In genomic region chr11:31592061-31592460, GRCm38 (mm10) we compare ENCODE assay signal across 19 mouse cellular contexts.
DNase-seq lines count a peak whose midpoint lies in the region; ATAC-seq and TF ChIP-seq lines count a peak whose summit lies in the region.
"Had no signal": no experiment of that assay in that cellular context is flagged by ENCODE, and none has a peak within 500 bp of the region (broad histone marks: within the 10 kb centered on the region; RNA-seq: fewer than 3 reads in every experiment).

No protein-coding gene starts in this region.

- no peak overlapping the region for H3K4me2 ChIP-seq in heart, embryonic 16.5 days (ENCODE audit: low read depth, low read length)
- H3K4me2 ChIP-seq in limb, embryonic 12.5 days = peak overlapping the region; percentile 10; the same call in 1 of the 2 replicates
- H3K4me2 ChIP-seq in liver, embryonic 12.5 days = no peak overlapping the region
- H3K4me2 ChIP-seq: embryonic facial prominence, embryonic 15.5 days; heart, embryonic 15.5 days; hindbrain, embryonic 14.5 days; liver, embryonic 13.5 days; lung, embryonic 15.5 days had no signal

- no peaks in the 10 kb centered on the region for H3K36me3 ChIP-seq in heart, embryonic 16.5 days (ENCODE audit: control insufficient read depth, insufficient read depth)
- H3K36me3 ChIP-seq in E14TG2a.4 (ENCODE audit: insufficient read depth, low read length) (no peaks in the 10 kb centered on the region), ES-Bruce4 (ENCODE audit: control insufficient read depth, insufficient read depth, low read length, poor library complexity, severe bottlenecking) (no peaks in the 10 kb centered on the region)
- no peaks in the 10 kb centered on the region for H3K36me3 ChIP-seq in limb, embryonic 12.5 days
- H3K36me3 ChIP-seq in liver, embryonic 12.5 days = no peaks in the 10 kb centered on the region
- H3K36me3 ChIP-seq: embryonic facial prominence, embryonic 15.5 days; forebrain, embryonic 10.5 days; heart, embryonic 15.5 days; liver, embryonic 13.5 days; lung, embryonic 15.5 days had no signal

- TF ChIP-seq EP300 in ES-Bruce4 (IDR thresholded peaks at IDR 0.05; ENCODE audit: insufficient read depth, low read depth, low read length) = no peak

- H3K27ac ChIP-seq in heart, embryonic 16.5 days (ENCODE audit: low read length) = peak overlapping the region; percentile 7; the same call in 1 of the 2 replicates
- no peak overlapping the region for H3K27ac ChIP-seq in ES-Bruce4 (ENCODE audit: insufficient read depth, low read length)
- no peak overlapping the region for H3K27ac ChIP-seq in limb, embryonic 12.5 days
- H3K27ac ChIP-seq in liver, embryonic 12.5 days = no peak overlapping the region
- H3K27ac ChIP-seq: embryonic facial prominence, embryonic 15.5 days; forebrain, embryonic 10.5 days; hindbrain, embryonic 14.5 days; liver, embryonic 13.5 days had no signal

- H3K4me1 ChIP-seq in heart, embryonic 16.5 days (ENCODE audit: control insufficient read depth, insufficient read depth, low read length) = peaks cover 10% of the 10 kb centered on the region; the same call in 1 of the 2 replicates
- no peaks in the 10 kb centered on the region; the same call in 1 of the 2 replicates for H3K4me1 ChIP-seq in E14TG2a.4 (replicated peaks; ENCODE audit: low read depth, low read length)
- no peaks in the 10 kb centered on the region for H3K4me1 ChIP-seq in ES-Bruce4 (ENCODE audit: control insufficient read depth, insufficient read depth, low read length)
- peaks cover 14% of the 10 kb centered on the region for H3K4me1 ChIP-seq in limb, embryonic 12.5 days (replicated peaks)
- H3K4me1 ChIP-seq in liver, embryonic 12.5 days = no peaks in the 10 kb centered on the region
- H3K4me1 ChIP-seq: forebrain, embryonic 10.5 days; liver, embryonic 13.5 days had no signal

- no peak for TF ChIP-seq CTCF in E14TG2a.4 (conservative IDR thresholded peaks at IDR 0.05; ENCODE audit: low read length)
- no peak for TF ChIP-seq CTCF in ES-Bruce4 (IDR thresholded peaks at IDR 0.05; ENCODE audit: low read depth, low read length)

- DNase-seq in heart, postnatal 14 days = no peak
- no peak for DNase-seq in ovary, postnatal 10 days (ENCODE audit: low spot score)
- no peak for DNase-seq in cerebellum, adult 8-10 months
- DNase-seq: cerebellum, adult 9-11 months; kidney, adult 2 months; kidney, postnatal 25 days; liver, embryonic 13.5 days; midbrain, embryonic 14.5 days; thymus, postnatal 36 days had no signal

- peak; percentile 49; the same call in 1 of the 2 replicates for ATAC-seq in heart, embryonic 16.5 days (replicated peaks; ENCODE audit: extremely low read depth, insufficient read depth, low FRiP score)
- no peak for ATAC-seq in limb, embryonic 12.5 days (ENCODE audit: insufficient number of reproducible peaks, insufficient read depth, low FRiP score, low TSS enrichment, low read depth)
- no peak for ATAC-seq in liver, embryonic 12.5 days

- no peaks in the 10 kb centered on the region for H3K27me3 ChIP-seq in heart, embryonic 16.5 days (ENCODE audit: control insufficient read depth, insufficient read depth, low read length)
- 0 out of 2 replicates have a peak, but pooled peaks cover 7% of the 10 kb centered on the region for H3K27me3 ChIP-seq in E14TG2a.4 (ENCODE audit: insufficient read depth, low read length)
- no peaks in the 10 kb centered on the region for H3K27me3 ChIP-seq in ES-Bruce4 (ENCODE audit: control insufficient read depth, insufficient read depth, low read length, poor library complexity, severe bottlenecking)
- H3K27me3 ChIP-seq in limb, embryonic 12.5 days = no peaks in the 10 kb centered on the region
- H3K27me3 ChIP-seq in liver, embryonic 12.5 days (replicated peaks) = no peaks in the 10 kb centered on the region
- H3K27me3 ChIP-seq: embryonic facial prominence, embryonic 15.5 days; heart, embryonic 15.5 days; liver, embryonic 13.5 days; lung, embryonic 15.5 days had no signal

- no peak for TF ChIP-seq POLR2A in ES-Bruce4 (IDR thresholded peaks at IDR 0.05; ENCODE audit: insufficient read depth, low read length)

- H3K9ac ChIP-seq in heart, embryonic 16.5 days (ENCODE audit: low read length) = no peak overlapping the region
- no peak overlapping the region for H3K9ac ChIP-seq in ES-Bruce4 (ENCODE audit: low read depth, poor library complexity, severe bottlenecking)
- no peak overlapping the region for H3K9ac ChIP-seq in limb, embryonic 12.5 days (replicated peaks)
- no peak overlapping the region for H3K9ac ChIP-seq in liver, embryonic 12.5 days
- H3K9ac ChIP-seq: embryonic facial prominence, embryonic 15.5 days; heart, embryonic 15.5 days; hindbrain, embryonic 14.5 days; liver, embryonic 13.5 days; lung, embryonic 15.5 days had no signal

- H3K9me3 ChIP-seq in heart, embryonic 16.5 days (replicated peaks; ENCODE audit: control insufficient read depth, low read length) = no peaks in the 10 kb centered on the region
- H3K9me3 ChIP-seq in E14TG2a.4 (ENCODE audit: low read length) (peaks cover 13% of the 10 kb centered on the region; the same call in 1 of the 2 replicates), ES-Bruce4 (replicated peaks; ENCODE audit: control insufficient read depth, insufficient read depth, low read length, poor library complexity, severe bottlenecking) (peaks cover 3% of the 10 kb centered on the region; the same call in 1 of the 2 replicates)
- H3K9me3 ChIP-seq in limb, embryonic 12.5 days = no peaks in the 10 kb centered on the region
- H3K9me3 ChIP-seq in liver, embryonic 12.5 days (replicated peaks) = no peaks in the 10 kb centered on the region
- H3K9me3 ChIP-seq: embryonic facial prominence, embryonic 15.5 days; forebrain, embryonic 10.5 days; heart, embryonic 15.5 days; liver, embryonic 13.5 days; lung, embryonic 15.5 days had no signal

- WGBS in heart, embryonic 16.5 days = 40% methylated on average over 11 of the region's 11 CpGs
- 20% methylated on average over 11 of the region's 11 CpGs for WGBS in limb, embryonic 12.5 days
- 58% methylated on average over 11 of the region's 11 CpGs for WGBS in liver, embryonic 12.5 days (ENCODE audit: insufficient replicate concordance)

- H3K4me3 ChIP-seq in heart, embryonic 16.5 days (ENCODE audit: low read length) = no peak overlapping the region
- H3K4me3 ChIP-seq in E14TG2a.4 (replicated peaks; ENCODE audit: low read length) (peak overlapping the region; percentile 71), ES-Bruce4 (ENCODE audit: low read depth, low read length) (peak overlapping the region; percentile 48; the same call in 1 of the 2 replicates)
- H3K4me3 ChIP-seq in limb, embryonic 12.5 days (replicated peaks) = no peak overlapping the region
- H3K4me3 ChIP-seq in liver, embryonic 12.5 days = no peak overlapping the region
- H3K4me3 ChIP-seq: embryonic facial prominence, embryonic 15.5 days; forebrain, embryonic 10.5 days; heart, embryonic 15.5 days; liver, embryonic 13.5 days; lung, embryonic 15.5 days had no signal

- intact Hi-C loops in heart, postnatal 14 days (cut with DNase I) = no loop called here

Comparison
In these comparisons a context has a peak if more than half of its experiments do, and no peak if none do; other contexts are left out.
1. H3K4me3 ChIP-seq: peak in E14TG2a.4 (single experiment) and ES-Bruce4 (single experiment); none in heart, embryonic 16.5 days (single experiment), limb, embryonic 12.5 days (single experiment) and liver, embryonic 12.5 days (single experiment).